Comparison of ENCODE assay signal across 24 mouse cellular contexts in genomic region chrX:163117681-163118393, GRCm38 (mm10).
A peak's percentile ranks its signal among the peaks of the same experiment; 100 is the strongest.
DNase-seq lines count a peak whose midpoint lies in the region; ATAC-seq lines count a peak whose summit lies in the region.
"Had no signal": no experiment of that assay in that cellular context is flagged by ENCODE, and none has a peak within 500 bp of the region (broad histone marks: within the 10 kb centered on the region; RNA-seq: fewer than 3 reads in every experiment).

No protein-coding gene starts in this region.

- H3K9ac ChIP-seq in hindbrain, embryonic 11.5 days (ENCODE audit: low read depth, low read length) = no peak overlapping the region
- no peak overlapping the region for H3K9ac ChIP-seq in hindbrain, embryonic 13.5 days
- H3K9ac ChIP-seq in forebrain, embryonic 12.5 days = no peak overlapping the region
- no peak overlapping the region for H3K9ac ChIP-seq in midbrain, embryonic 12.5 days (replicated peaks)
- H3K9ac ChIP-seq: embryonic facial prominence, embryonic 13.5 days; hindbrain, embryonic 14.5 days had no signal

- H3K27ac ChIP-seq in hindbrain, embryonic 11.5 days (ENCODE audit: low read depth, low read length) = no peak overlapping the region
- H3K27ac ChIP-seq in hindbrain, embryonic 13.5 days = no peak overlapping the region
- H3K27ac ChIP-seq in forebrain, embryonic 12.5 days = peak overlapping the region; percentile 43; the same call in 1 of the 2 replicates
- no peak overlapping the region for H3K27ac ChIP-seq in midbrain, embryonic 12.5 days (replicated peaks)
- H3K27ac ChIP-seq: embryonic facial prominence, embryonic 13.5 days; heart, adult 2 months; hindbrain, embryonic 14.5 days; kidney, postnatal 0 days had no signal

- H3K9me3 ChIP-seq in hindbrain, embryonic 11.5 days (ENCODE audit: control insufficient read depth, low read length) = no peaks in the 10 kb centered on the region
- no peaks in the 10 kb centered on the region for H3K9me3 ChIP-seq in hindbrain, embryonic 13.5 days
- H3K9me3 ChIP-seq in forebrain, embryonic 12.5 days = no peaks in the 10 kb centered on the region
- no peaks in the 10 kb centered on the region for H3K9me3 ChIP-seq in midbrain, embryonic 12.5 days
- H3K9me3 ChIP-seq: embryonic facial prominence, embryonic 13.5 days; G1E had no signal

- no peaks in the 10 kb centered on the region for H3K36me3 ChIP-seq in hindbrain, embryonic 11.5 days (ENCODE audit: control insufficient read depth, insufficient read depth, low read length)
- H3K36me3 ChIP-seq in hindbrain, embryonic 13.5 days = no peaks in the 10 kb centered on the region
- H3K36me3 ChIP-seq in forebrain, embryonic 12.5 days (replicated peaks) = no peaks in the 10 kb centered on the region
- H3K36me3 ChIP-seq in midbrain, embryonic 12.5 days = no peaks in the 10 kb centered on the region
- H3K36me3 ChIP-seq: embryonic facial prominence, embryonic 13.5 days; G1E had no signal

- H3K27me3 ChIP-seq in hindbrain, embryonic 11.5 days (ENCODE audit: control insufficient read depth, insufficient read depth, low read length) = no peaks in the 10 kb centered on the region
- peaks cover 3% of the 10 kb centered on the region; the same call in 1 of the 2 replicates for H3K27me3 ChIP-seq in hindbrain, embryonic 13.5 days
- peaks cover 21% of the 10 kb centered on the region for H3K27me3 ChIP-seq in forebrain, embryonic 12.5 days
- peaks cover 31% of the 10 kb centered on the region for H3K27me3 ChIP-seq in midbrain, embryonic 12.5 days

- 56% methylated on average over 5 of the region's 5 CpGs for WGBS in hindbrain, embryonic 11.5 days
- WGBS in hindbrain, embryonic 13.5 days = 56% methylated on average over 5 of the region's 5 CpGs
- WGBS in forebrain, embryonic 12.5 days = 48% methylated on average over 5 of the region's 5 CpGs
- WGBS in midbrain, embryonic 12.5 days = 55% methylated on average over 5 of the region's 5 CpGs

- no peak overlapping the region for H3K4me2 ChIP-seq in hindbrain, embryonic 11.5 days (replicated peaks; ENCODE audit: low read depth, low read length)
- H3K4me2 ChIP-seq in hindbrain, embryonic 13.5 days = no peak overlapping the region
- no peak overlapping the region for H3K4me2 ChIP-seq in forebrain, embryonic 12.5 days
- H3K4me2 ChIP-seq in midbrain, embryonic 12.5 days (replicated peaks) = no peak overlapping the region
- H3K4me2 ChIP-seq: embryonic facial prominence, embryonic 13.5 days; hindbrain, embryonic 14.5 days had no signal

- peak; percentile 2 for DNase-seq in hindbrain, embryonic 11.5 days (ENCODE audit: low spot score)
- peak; percentile 8 for DNase-seq in retina, postnatal 1 day
- DNase-seq in cerebellum, adult 18-20 months = no peak
- DNase-seq in kidney, adult 11 months = no peak
- no peak for DNase-seq in adrenal gland, postnatal 14 days
- DNase-seq: adrenal gland, postnatal 25 days; cerebellum, adult 8-10 months; gastrocnemius, postnatal 25 days; heart, adult 2 months; left cerebral cortex, postnatal 4 days; liver; spleen, adult 18-20 months; thymus, adult 18-20 months; thymus, postnatal 4 days had no signal

- no peak overlapping the region for H3K4me3 ChIP-seq in hindbrain, embryonic 11.5 days (ENCODE audit: low read depth, low read length)
- H3K4me3 ChIP-seq in hindbrain, embryonic 13.5 days = no peak overlapping the region
- no peak overlapping the region for H3K4me3 ChIP-seq in forebrain, embryonic 12.5 days (replicated peaks)
- H3K4me3 ChIP-seq in midbrain, embryonic 12.5 days = no peak overlapping the region
- H3K4me3 ChIP-seq: embryonic facial prominence, embryonic 13.5 days; heart, adult 2 months had no signal

- H3K4me1 ChIP-seq in hindbrain, embryonic 11.5 days (replicated peaks; ENCODE audit: control insufficient read depth, insufficient read depth, low read length) = no peaks in the 10 kb centered on the region
- no peaks in the 10 kb centered on the region for H3K4me1 ChIP-seq in hindbrain, embryonic 13.5 days (replicated peaks)
- no peaks in the 10 kb centered on the region for H3K4me1 ChIP-seq in forebrain, embryonic 12.5 days
- H3K4me1 ChIP-seq in midbrain, embryonic 12.5 days = no peaks in the 10 kb centered on the region
- H3K4me1 ChIP-seq: embryonic facial prominence, embryonic 13.5 days had no signal

- peak; percentile 71 for ATAC-seq in hindbrain, embryonic 11.5 days (ENCODE audit: low FRiP score)
- ATAC-seq in hindbrain, embryonic 13.5 days (ENCODE audit: low FRiP score) = no peak
- peak; percentile 81; the same call in 1 of the 2 replicates for ATAC-seq in forebrain, embryonic 12.5 days (ENCODE audit: low FRiP score)
- ATAC-seq in midbrain, embryonic 12.5 days (ENCODE audit: low FRiP score, low read depth) = peak; percentile 84
- ATAC-seq: activated CD4-positive, CD25-positive, alpha-beta regulatory T cell, adult 4 months; intestine, embryonic 16.5 days; lung, postnatal 0 days had no signal

Comparison
In these comparisons a context has a peak if more than half of its experiments do, and no peak if none do; other contexts are left out.
1. DNase-seq: peak in hindbrain, embryonic 11.5 days (single experiment) and retina, postnatal 1 day (single experiment); none in cerebellum, adult 18-20 months (0 of 2), kidney, adult 11 months (single experiment) and adrenal gland, postnatal 14 days (single experiment).